Mouse (Mus musculus): Measurements from ENCODE around the gene Tepp.

The Tepp gene

GRCm38 (mm10) chr8:95310342-95310970 lies at the start of gene Tepp:
TSS of gene Tepp (plus strand) at chr8:95310566.
- DNase-seq (ENCODE audit: low read depth, low spot score) = no peak

GRCm38 (mm10) chr8:95262181-95262580 lies 48.2 kb upstream of the Tepp start:
- no peak for DNase-seq (ENCODE audit: low read depth, low spot score)

DNA sequence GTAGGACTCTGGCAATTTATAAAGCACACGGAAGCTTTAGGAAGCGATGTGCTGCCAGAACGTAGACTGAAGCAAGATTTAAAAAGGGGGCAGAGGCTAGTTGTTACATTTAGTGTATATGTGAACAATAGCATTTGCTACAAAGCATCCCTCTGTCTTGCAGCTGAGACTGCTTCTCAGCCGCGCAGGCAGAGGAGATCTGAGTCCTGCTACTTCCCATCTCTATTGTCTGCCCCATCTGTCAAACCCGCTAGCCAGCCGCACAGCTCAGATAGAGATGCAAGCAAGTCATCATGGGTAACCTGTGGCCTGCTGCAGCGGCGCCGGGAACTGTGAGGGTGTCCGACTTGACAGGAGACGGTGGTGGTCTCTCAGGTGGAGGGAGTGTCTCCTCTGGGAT lies 39.9 kb upstream of the Tepp start:
- no peak for DNase-seq (ENCODE audit: low read depth, low spot score)

DNA sequence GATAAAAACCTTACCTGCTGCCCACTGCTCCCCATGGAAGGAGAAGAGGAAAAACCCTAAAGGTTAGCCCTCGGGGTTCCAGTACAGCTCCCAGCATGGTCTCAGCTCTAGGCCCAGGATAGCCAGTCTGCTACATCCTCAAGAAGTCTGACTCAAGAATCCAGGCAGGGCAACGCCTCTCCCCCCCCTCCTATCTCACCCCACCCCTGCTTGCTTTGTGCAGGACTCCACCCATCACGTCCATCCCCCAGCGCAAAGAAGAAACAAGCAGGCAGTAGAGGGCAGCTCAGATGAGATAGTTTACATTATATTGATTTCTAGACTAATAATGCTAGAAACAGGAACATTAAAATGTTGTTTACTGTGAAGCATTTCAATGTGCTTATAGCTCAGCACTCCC lies 38.5 kb upstream of the Tepp start:
- DNase-seq (ENCODE audit: low read depth, low spot score) = no peak

DNA sequence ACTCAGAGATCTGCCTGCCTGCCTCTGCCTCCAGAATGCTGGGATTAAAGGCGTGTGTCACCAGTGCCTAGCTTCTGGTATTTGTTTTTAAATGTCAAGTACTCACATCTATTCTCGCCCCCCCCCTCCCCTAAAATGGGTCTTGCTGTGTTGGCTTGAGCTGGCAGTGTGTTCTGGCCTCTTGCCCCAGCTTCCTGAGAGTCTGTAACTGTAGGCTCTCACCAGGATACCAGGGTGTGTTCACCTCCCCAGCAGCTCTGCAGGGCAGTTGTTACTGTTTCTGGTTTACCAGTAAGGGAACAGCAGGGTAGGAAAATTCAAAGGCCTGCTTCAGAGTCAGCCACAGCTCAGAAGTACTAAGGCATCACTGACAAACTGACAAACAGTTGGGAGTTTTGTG lies 37.5 kb upstream of the Tepp start:
- peak; percentile 24 for DNase-seq (ENCODE audit: low read depth, low spot score)

DNA sequence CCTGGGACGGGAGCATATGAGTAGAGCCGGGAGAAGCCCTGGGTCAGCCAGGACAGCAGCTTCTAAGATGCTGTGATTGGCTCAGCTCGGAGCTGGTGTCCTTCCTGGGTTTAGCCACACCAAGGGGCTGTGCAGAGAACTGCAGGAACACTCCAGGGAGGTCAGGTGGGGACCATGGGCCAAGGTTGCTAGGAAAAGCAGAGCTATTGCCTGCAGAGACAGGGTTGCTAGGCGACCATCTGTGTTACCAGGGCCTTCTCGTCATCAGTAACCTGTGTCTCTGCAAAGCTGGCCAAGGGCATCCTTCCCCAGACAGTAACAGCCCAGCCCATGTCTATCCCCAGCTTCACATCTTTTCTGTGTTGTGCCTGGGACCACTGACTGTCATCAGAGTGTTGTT lies 28.9 kb upstream of the Tepp start:
- DNase-seq (ENCODE audit: low read depth, low spot score) = peak; percentile 59

- DNase-seq (ENCODE audit: low read depth, low spot score) = no peak
Observed at GRCm38 (mm10) chr8:95289066-95289650, 21.2 kb upstream of the Tepp start.

DNA sequence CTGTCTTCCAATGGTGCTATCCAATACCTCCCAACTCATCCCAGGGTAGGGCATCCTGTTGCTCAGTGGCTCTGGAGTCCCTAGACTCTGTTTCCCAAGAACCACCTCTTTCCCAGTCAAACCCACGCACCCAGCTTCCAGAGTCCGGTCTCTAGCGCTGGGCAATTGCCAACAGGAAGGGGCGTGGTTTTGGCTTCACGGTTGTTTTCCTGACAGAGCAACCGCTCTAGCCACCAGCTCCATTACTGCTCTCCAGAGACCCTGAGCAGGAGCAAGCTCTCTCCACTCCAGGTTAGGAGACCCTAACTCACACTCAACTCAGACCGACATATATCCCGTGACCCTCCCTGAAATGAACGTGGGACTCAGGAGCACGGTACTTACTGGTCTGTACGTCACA lies 17.2 kb upstream of the Tepp start:
- DNase-seq (ENCODE audit: low read depth, low spot score) = peak; percentile 24

GRCm38 (mm10) chr8:95293891-95294290 lies 16.5 kb upstream of the Tepp start:
- no peak for DNase-seq (ENCODE audit: low read depth, low spot score)

DNA sequence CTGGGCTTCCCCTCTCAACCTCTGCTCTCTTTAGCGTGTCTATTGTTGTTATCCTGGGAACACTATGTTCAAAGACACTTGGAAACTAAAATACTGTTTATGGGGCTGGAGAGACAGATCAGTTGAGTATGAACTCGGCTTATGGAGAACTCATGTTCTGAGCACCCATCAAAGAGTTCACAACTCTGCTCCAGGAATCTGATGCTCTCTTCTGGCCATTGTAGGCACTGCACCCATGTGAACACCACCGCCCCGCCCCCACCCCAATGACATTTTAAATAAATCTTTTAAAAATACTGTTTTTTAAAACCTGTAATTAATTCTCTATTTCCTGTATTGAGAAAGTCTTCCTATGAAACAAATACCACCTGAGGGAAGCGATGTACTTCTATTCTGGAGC lies 8.0 kb upstream of the Tepp start:
- peak; percentile 56 for DNase-seq (ENCODE audit: low read depth, low spot score)

GRCm38 (mm10) chr8:95305526-95305925 lies 4.8 kb upstream of the Tepp start:
- DNase-seq (ENCODE audit: low read depth, low spot score) = no peak

DNA sequence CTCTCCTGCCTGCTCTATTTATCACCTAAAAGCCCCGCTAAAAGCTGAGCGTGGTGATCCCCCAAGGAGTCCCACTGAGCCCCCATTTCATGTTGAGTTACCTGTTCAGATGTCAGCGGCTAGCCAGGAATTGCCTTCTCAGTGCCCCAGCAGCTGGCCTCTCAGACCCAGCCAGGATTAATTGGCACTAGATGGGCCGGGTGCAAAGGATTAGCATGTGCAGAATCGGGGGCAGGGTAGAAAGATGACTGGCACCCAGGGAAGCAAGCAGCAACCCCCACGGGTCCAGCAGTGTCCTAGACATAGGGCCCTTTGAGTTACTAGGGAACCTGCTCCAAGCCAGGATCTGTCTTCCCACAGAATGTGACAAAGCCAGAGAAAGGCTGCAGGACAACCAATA lies 3.9 kb upstream of the Tepp start, which contains the start of gene Cngb1:
Gene Cngb1, minus strand, starts transcription at position 155 of the 400 bp plus-strand sequence.
- no peak for DNase-seq (ENCODE audit: low read depth, low spot score)

DNA sequence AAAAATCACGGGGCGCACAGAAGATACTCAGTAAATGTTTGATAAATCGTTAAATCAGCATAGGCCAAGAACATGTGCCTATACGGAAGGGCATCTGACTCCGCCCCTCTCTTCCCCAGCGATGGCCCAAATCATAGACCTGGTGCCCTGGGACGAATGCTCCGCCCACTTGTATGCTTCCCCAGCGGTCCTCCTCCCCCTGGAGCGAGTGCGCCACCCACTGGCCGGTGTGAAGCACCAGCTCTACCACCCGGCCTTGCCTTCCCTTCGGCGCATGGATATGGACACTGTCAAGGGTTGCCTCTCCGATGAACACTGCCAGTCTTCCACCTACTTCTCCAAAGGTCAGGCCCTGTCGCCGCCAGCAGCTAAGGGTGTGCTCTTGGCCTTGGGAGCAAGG lies 2.5 kb downstream of the Tepp start:
- DNase-seq (ENCODE audit: low read depth, low spot score) = no peak

DNA sequence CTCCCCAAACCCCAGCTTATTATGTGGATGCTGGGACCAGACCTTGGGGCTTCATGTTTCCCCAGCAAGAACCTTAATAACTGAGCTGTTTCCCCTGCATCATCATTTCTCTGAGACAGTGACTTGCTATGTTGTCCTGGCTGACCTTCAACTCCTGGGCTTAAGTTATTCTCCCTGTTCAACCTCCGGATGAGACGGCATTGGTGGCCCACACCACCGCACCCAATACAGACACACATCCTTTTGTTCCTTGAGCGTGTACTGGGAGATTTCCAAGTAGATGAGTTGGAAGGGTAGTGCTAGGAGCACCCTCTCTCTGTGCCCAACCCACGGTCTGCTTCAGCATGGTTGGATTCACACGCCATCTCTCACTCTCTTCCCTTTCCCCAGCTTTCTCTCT lies 3.5 kb downstream of the Tepp start:
- DNase-seq (ENCODE audit: low read depth, low spot score) = no peak

- peak; percentile 39 for DNase-seq (ENCODE audit: low read depth, low spot score)
Observed at GRCm38 (mm10) chr8:95314707-95315106, 4.3 kb downstream of the Tepp start.

DNA sequence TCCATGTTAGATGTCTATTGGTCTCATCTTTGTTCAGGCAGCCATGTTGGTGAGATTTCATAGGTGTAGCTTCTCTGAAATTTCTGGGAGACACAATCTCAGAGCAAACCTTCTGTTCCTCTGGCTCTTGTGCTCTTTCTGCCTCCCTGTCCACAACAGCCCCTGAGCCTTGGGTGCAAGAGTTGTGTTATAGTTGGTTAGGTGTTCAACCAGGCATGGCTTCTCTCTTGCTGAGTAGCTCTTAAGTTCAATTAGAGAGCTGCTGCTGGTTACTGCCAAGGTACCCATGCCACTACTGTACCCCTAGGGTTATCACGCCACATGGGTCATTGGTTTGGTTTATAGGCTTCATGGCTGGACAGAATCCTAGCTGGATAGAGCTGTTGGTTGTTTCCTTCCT lies 5.0 kb downstream of the Tepp start:
- DNase-seq (ENCODE audit: low read depth, low spot score) = no peak

DNA sequence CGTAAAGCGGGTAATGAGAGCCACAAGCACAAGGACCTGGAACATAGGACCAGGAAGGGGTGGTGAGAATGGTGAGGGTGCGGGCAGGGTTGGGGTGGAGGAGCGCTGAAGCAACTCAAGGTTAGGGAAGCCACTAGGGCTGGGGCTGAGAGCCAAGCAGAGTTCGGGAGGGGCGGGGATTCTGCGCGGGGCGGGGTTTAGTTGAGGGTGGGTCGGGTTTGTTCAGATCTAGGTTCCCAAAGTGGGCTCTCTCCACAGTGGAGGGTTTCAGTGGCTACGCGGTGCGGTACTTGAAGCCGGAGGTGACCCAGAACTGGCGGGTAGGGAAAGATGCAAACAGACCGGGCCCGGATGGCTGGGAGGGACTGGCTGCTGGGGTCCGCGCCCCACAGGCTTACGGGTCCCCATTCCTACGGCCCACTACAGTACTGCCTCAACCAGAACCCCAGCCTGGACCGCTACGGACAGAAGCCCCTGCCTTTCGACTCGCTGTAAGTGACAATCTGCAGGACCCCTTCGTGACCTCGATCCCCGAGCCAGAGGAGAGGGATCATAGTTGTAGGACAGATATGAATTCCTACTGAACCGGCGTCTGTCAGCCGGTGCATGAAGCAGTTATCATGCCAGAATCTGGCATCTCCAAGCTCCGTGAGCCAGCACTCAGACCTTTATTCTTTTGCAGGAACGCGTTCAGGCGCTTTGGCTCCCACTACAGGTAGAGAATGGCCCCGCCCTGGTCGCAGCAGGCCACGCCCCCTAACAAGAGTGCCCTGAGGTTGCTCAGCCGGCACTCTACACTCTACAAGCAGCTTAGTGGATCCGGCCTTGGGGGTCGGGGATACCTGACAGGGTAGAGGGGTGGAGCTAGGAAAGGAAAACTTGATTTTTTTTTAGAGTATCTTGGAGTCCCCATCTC lies 10.1 kb downstream of the Tepp start:
- peak; percentile 61 for DNase-seq (ENCODE audit: low read depth, low spot score)

DNA sequence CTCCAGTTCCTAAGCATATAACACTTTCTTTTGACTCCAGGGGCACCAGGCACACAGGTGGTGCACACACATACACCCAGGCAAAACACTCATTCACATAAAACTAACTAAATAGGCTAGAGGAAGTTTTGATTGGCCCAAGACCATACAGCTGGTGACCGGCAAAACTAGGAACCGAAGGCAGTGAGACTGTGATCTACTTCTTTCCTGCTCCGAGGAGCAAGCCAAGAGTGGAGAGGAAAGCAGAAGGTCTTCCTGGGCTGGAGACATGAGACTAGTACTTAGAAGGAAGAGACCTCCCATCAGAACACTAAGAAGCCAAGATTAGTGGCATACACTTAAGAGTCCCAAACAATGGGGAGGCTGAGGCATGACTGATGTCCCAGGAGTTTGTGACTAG lies 12.8 kb downstream of the Tepp start:
- no peak for DNase-seq (ENCODE audit: low read depth, low spot score)

DNA sequence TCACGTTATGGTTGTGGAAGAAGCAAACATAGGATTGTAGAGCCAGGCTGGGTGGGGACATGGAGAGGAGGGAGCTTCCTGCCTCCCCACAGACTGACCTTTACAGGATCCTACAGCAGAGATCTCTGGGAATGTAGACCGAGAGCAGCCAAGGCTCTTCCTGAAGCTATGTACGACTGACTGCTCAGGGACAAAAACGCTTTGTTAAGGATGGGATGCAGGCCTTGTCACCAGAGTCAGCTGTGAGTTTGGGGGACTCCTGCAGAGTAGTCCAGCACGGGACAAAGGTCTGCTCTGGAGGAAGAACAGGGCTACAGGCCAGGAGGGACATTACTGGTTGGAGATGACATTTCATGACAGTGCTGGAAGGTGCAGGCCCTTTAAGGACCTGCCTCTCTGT lies 14.3 kb downstream of the Tepp start:
- no peak for DNase-seq (ENCODE audit: low read depth, low spot score)

DNA sequence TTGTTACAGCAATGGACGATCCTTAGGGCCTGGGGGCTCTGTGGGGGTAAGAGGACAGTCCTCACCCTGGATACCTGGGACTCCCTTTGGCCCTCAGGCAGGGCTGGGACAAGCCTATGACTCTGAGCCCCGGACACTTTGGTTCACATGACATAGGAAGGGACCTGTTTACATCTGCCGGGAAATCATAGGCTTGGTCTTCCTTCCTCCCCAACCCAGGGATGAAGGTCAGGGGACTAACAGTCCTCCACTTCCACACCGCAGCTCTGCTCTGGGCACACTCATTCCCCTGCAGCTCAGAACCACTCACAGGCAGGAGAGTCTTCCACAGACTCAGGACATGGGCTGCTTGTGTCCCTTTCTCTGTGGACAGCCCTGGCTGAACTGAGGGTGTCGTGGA lies 16.5 kb downstream of the Tepp start:
- DNase-seq (ENCODE audit: low read depth, low spot score) = no peak

DNA sequence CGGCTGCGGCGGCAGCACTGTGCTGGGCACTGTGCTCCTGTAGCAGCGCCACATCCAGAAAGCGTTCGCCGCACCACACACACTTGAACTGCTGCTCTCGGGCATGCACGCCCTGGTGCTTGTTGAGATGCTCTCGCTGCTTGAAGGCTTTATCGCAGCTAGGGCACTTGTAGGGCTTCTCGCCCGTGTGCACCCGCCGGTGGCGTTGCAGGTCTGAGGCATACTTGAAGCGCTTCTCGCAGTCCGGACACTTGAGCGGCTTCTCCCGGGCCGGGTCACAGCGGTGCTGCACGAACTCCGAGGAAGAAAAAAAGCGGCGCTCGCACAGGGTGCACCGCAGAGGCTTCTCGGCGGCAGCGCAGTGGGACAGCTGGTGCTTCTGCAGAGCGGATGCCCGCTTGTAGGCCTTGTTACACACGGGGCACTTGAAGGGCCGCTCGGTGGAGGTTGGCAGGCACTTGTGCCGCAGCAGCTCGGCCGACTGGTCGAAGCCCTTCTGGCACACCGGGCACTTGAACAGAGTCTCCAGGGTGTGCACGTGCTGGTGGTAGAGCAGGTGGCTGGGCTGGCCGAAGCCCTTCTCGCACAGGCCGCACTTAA lies 17.6 kb downstream of the Tepp start:
- no peak for DNase-seq (ENCODE audit: low read depth, low spot score)

GRCm38 (mm10) chr8:95330367-95330766 lies 20.0 kb downstream of the Tepp start:
- DNase-seq (ENCODE audit: low read depth, low spot score) = no peak

Measured in brain, adult 2 months (tissue).